Mouse (Mus musculus) ES-E14 (cell line): ENCODE results near the gene Slc33a1.

Experiments used
- CHD2 ChIP-seq: IDR thresholded peaks from 2 replicates; pipeline ENCODE4 v1.6.1; 2014; ENCODE audit warnings: mild to moderate bottlenecking, low read depth, low read length, inconsistent platforms
- HCFC1 ChIP-seq: IDR thresholded peaks from 2 replicates; pipeline ENCODE4 v1.6.1; 2012; ENCODE audit warnings: low read length, inconsistent platforms, borderline replicate concordance; ENCODE audit not compliant: insufficient read depth
- MAFK ChIP-seq: IDR thresholded peaks from 2 replicates; pipeline ENCODE4 v1.6.1; 2014; ENCODE audit warnings: mild to moderate bottlenecking, low read depth, low read length, inconsistent platforms; ENCODE audit not compliant: insufficient read depth
- ZC3H11A ChIP-seq: IDR thresholded peaks from 2 replicates; pipeline ENCODE4 v1.6.1; 2012; ENCODE audit warnings: low read depth, mild to moderate bottlenecking, inconsistent platforms, low read length, borderline replicate concordance
- ZNF384 ChIP-seq: IDR thresholded peaks from 2 replicates; pipeline ENCODE4 v1.6.1; 2012; ENCODE audit warnings: low read depth, low read length, inconsistent platforms

DNA sequence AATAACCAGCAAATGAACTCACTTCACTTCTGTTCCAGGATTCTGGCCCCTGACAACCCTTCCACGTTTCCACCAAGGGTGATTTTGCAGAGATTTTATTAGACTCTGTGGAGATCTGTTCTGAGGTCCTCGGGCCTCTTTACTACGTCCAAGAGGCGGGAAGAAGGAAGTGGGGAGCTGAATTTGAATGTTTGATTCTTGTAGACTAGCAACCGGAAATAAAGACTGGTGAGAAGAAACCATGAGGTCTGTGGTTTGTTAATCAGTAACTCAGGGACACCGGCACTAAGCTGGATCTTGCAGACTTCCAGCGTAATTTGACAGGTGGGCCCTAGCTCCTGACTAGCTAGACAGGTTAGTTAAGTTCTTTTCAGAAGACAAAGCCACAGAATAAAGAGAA lies 70.9 kb downstream of the Slc33a1 start:
- TF ChIP-seq ZNF384 (no peak), MAFK (no peak), HCFC1 (no peak), CHD2 (no peak), ZC3H11A (no peak)
